ENCODE assay signal across 8 mouse cellular contexts in genomic region chr17:23664556-23665021, GRCm38 (mm10). TPM values are rescaled to one million over a fixed set of nuclear protein-coding genes. Genes with fewer than 3 reads are reported as not detected.
DNase-seq lines count a peak whose midpoint lies in the region; ATAC-seq and TF ChIP-seq lines count a peak whose summit lies in the region.
"Had no signal": no experiment of that assay in that cellular context is flagged by ENCODE, and none has a peak within 500 bp of the region (broad histone marks: within the 10 kb centered on the region; RNA-seq: fewer than 3 reads in every experiment).

No protein-coding gene starts in this region.

- 19% methylated on average over 5 of the region's 5 CpGs for WGBS in neural tube, embryonic 12.5 days
- 19% methylated on average over 5 of the region's 5 CpGs for WGBS in hindbrain, postnatal 0 days
- 11% methylated on average over 5 of the region's 5 CpGs for WGBS in midbrain, embryonic 16.5 days

- H3K27ac ChIP-seq in neural tube, embryonic 12.5 days = no peak overlapping the region
- no peak overlapping the region for H3K27ac ChIP-seq in hindbrain, postnatal 0 days
- H3K27ac ChIP-seq in midbrain, embryonic 16.5 days (ENCODE audit: low read length) = no peak overlapping the region

- H3K36me3 ChIP-seq in neural tube, embryonic 12.5 days = peaks cover 30% of the 10 kb centered on the region
- H3K36me3 ChIP-seq in hindbrain, postnatal 0 days (ENCODE audit: insufficient read depth, low read length) = 0 out of 2 replicates have a peak, but pooled peaks cover 13% of the 10 kb centered on the region
- H3K36me3 ChIP-seq in midbrain, embryonic 16.5 days (ENCODE audit: control insufficient read depth, insufficient read depth, low read length) = peaks cover 7% of the 10 kb centered on the region

- H3K27me3 ChIP-seq in neural tube, embryonic 12.5 days (replicated peaks) = peaks cover 31% of the 10 kb centered on the region
- peaks cover 24% of the 10 kb centered on the region for H3K27me3 ChIP-seq in hindbrain, postnatal 0 days (ENCODE audit: insufficient read depth, low read length)
- H3K27me3 ChIP-seq in midbrain, embryonic 16.5 days (ENCODE audit: control insufficient read depth, insufficient read depth, low read depth, low read length) = peaks cover 31% of the 10 kb centered on the region

- no peaks in the 10 kb centered on the region for H3K4me1 ChIP-seq in neural tube, embryonic 12.5 days
- H3K4me1 ChIP-seq in hindbrain, postnatal 0 days (ENCODE audit: insufficient read depth, low read length) = 0 out of 2 replicates have a peak, but pooled peaks cover 3% of the 10 kb centered on the region
- H3K4me1 ChIP-seq in midbrain, embryonic 16.5 days (ENCODE audit: control insufficient read depth, insufficient read depth, low read length) = no peaks in the 10 kb centered on the region

- peak; percentile 61; the same call in 1 of the 2 replicates for ATAC-seq in neural tube, embryonic 12.5 days (ENCODE audit: low FRiP score, low read depth)
- ATAC-seq in hindbrain, postnatal 0 days = 0 out of 2 replicates have a peak, but pooled peaks have one; percentile 6
- ATAC-seq in midbrain, embryonic 16.5 days = peak; percentile 41; the same call in 1 of the 2 replicates

- no peak for DNase-seq in neural tube, embryonic 10.5 days (ENCODE audit: extremely low spot score, low spot score)
- DNase-seq in brain, adult 2 months (ENCODE audit: low read depth, low spot score) = peak; percentile 65
- DNase-seq in hindbrain, postnatal 0 days (ENCODE audit: low spot score) = peak; percentile 73
- no peak for DNase-seq in frontal cortex, postnatal 14 days (ENCODE audit: low spot score in 2 of 2)
- no peak for DNase-seq in layer of hippocampus, postnatal 36 days

- peak; percentile 85 for TF ChIP-seq CTCF in hindbrain, postnatal 0 days (IDR thresholded peaks at IDR 0.05; ENCODE audit: low read depth)

- H3K4me2 ChIP-seq in neural tube, embryonic 12.5 days (replicated peaks) = no peak overlapping the region
- no peak overlapping the region for H3K4me2 ChIP-seq in hindbrain, postnatal 0 days (ENCODE audit: low read depth, low read length)
- no peak overlapping the region for H3K4me2 ChIP-seq in midbrain, embryonic 16.5 days (ENCODE audit: low read length)

- H3K9me3 ChIP-seq in neural tube, embryonic 12.5 days = no peaks in the 10 kb centered on the region
- H3K9me3 ChIP-seq in hindbrain, postnatal 0 days (ENCODE audit: low read length) = no peaks in the 10 kb centered on the region
- no peaks in the 10 kb centered on the region for H3K9me3 ChIP-seq in midbrain, embryonic 16.5 days (replicated peaks; ENCODE audit: control insufficient read depth, low read length, poor library complexity, severe bottlenecking)

- H3K9ac ChIP-seq in neural tube, embryonic 12.5 days = no peak overlapping the region
- H3K9ac ChIP-seq in hindbrain, postnatal 0 days (replicated peaks; ENCODE audit: low read length) = no peak overlapping the region
- no peak overlapping the region for H3K9ac ChIP-seq in midbrain, embryonic 16.5 days (ENCODE audit: low read depth, low read length)

- H3K4me3 ChIP-seq in neural tube, embryonic 12.5 days = no peak overlapping the region
- H3K4me3 ChIP-seq in hindbrain, postnatal 0 days (ENCODE audit: low read length) = no peak overlapping the region
- no peak overlapping the region for H3K4me3 ChIP-seq in midbrain, embryonic 16.5 days (ENCODE audit: low read depth, low read length)

RNA-seq across cellular contexts. Expression of gene Bicdl2, which starts 4.3 kb away (rescaled TPM):
- polyA plus RNA-seq in neural tube, embryonic 12.5 days (2016; fragmentation: Nextera tagmentation; extraction: Ambion mirVana) = 0.42 and 0.80 TPM in 2 replicates
- not detected in 2 replicates for total RNA-seq in hindbrain, postnatal 0 days (2014; rRNA removed)
- polyA plus RNA-seq in hindbrain, postnatal 0 days (2015; fragmentation: Nextera tagmentation; extraction: Ambion mirVana) = 0.11 and 0.18 TPM in 2 replicates
- polyA plus RNA-seq in midbrain, embryonic 16.5 days (2015; fragmentation: Nextera tagmentation; extraction: Ambion mirVana) = 0.15 TPM in 1 of 2 replicates, not detected in the other
- total RNA-seq in layer of hippocampus, postnatal 36 days (2021) = not detected
- total RNA-seq: heart, adult 18-20 months had no signal

RNA-seq across cellular contexts. Expression of gene Hcfc1r1, which starts 8.8 kb away (rescaled TPM):
- polyA plus RNA-seq in neural tube, embryonic 12.5 days (2016; fragmentation: Nextera tagmentation; extraction: Ambion mirVana) = 69.2 and 74.4 TPM in 2 replicates
- total RNA-seq in hindbrain, postnatal 0 days (2014; rRNA removed) = 107 and 126 TPM in 2 replicates
- polyA plus RNA-seq in hindbrain, postnatal 0 days (2015; fragmentation: Nextera tagmentation; extraction: Ambion mirVana) = 209 and 217 TPM in 2 replicates
- 129 and 137 TPM in 2 replicates for polyA plus RNA-seq in midbrain, embryonic 16.5 days (2015; fragmentation: Nextera tagmentation; extraction: Ambion mirVana)
- total RNA-seq in layer of hippocampus, postnatal 36 days (2021) = 100 to 1,000 TPM; 122 to 124 TPM

RNA-seq across cellular contexts. Expression of gene Thoc6, which starts 9.1 kb away (rescaled TPM):
- 54.0 and 57.6 TPM in 2 replicates for polyA plus RNA-seq in neural tube, embryonic 12.5 days (2016; fragmentation: Nextera tagmentation; extraction: Ambion mirVana)
- total RNA-seq in hindbrain, postnatal 0 days (2014; rRNA removed) = 16.1 and 28.1 TPM in 2 replicates
- 28.4 and 29.1 TPM in 2 replicates for polyA plus RNA-seq in hindbrain, postnatal 0 days (2015; fragmentation: Nextera tagmentation; extraction: Ambion mirVana)
- 34.4 and 36.0 TPM in 2 replicates for polyA plus RNA-seq in midbrain, embryonic 16.5 days (2015; fragmentation: Nextera tagmentation; extraction: Ambion mirVana)
- total RNA-seq in layer of hippocampus, postnatal 36 days (2021) = 1 to 10 TPM; 7.2 to 9.7 TPM

RNA-seq across cellular contexts. Expression of gene Tnfrsf12a, which starts 12.7 kb away (rescaled TPM):
- 3.1 and 3.9 TPM in 2 replicates for polyA plus RNA-seq in neural tube, embryonic 12.5 days (2016; fragmentation: Nextera tagmentation; extraction: Ambion mirVana)
- 5.5 and 8.7 TPM in 2 replicates for total RNA-seq in hindbrain, postnatal 0 days (2014; rRNA removed)
- 7.3 and 7.7 TPM in 2 replicates for polyA plus RNA-seq in hindbrain, postnatal 0 days (2015; fragmentation: Nextera tagmentation; extraction: Ambion mirVana)
- polyA plus RNA-seq in midbrain, embryonic 16.5 days (2015; fragmentation: Nextera tagmentation; extraction: Ambion mirVana) = 2.5 and 2.6 TPM in 2 replicates
- 1 to 10 TPM; 4.8 to 6.3 TPM for total RNA-seq in layer of hippocampus, postnatal 36 days (2021)

RNA-seq across cellular contexts. Expression of gene Cldn6, which starts 14.5 kb away (rescaled TPM):
- 2.7 and 3.6 TPM in 2 replicates for polyA plus RNA-seq in neural tube, embryonic 12.5 days (2016; fragmentation: Nextera tagmentation; extraction: Ambion mirVana)
- total RNA-seq in hindbrain, postnatal 0 days (2014; rRNA removed) = 0.75 and 1.0 TPM in 2 replicates
- polyA plus RNA-seq in hindbrain, postnatal 0 days (2015; fragmentation: Nextera tagmentation; extraction: Ambion mirVana) = 0.33 and 0.34 TPM in 2 replicates
- 0.52 and 1.2 TPM in 2 replicates for polyA plus RNA-seq in midbrain, embryonic 16.5 days (2015; fragmentation: Nextera tagmentation; extraction: Ambion mirVana)
- total RNA-seq in layer of hippocampus, postnatal 36 days (2021) = not detected
- total RNA-seq: heart, adult 18-20 months had no signal

Comparison
In these comparisons a context has a peak if more than half of its experiments do, and no peak if none do; other contexts are left out.
1. ATAC-seq: peak in every context shown above with its lines; median percentile 61 in neural tube, embryonic 12.5 days; 41 in midbrain, embryonic 16.5 days; 6 in hindbrain, postnatal 0 days.
2. DNase-seq: peak in brain, adult 2 months (single experiment) and hindbrain, postnatal 0 days (single experiment); none in neural tube, embryonic 10.5 days (single experiment), frontal cortex, postnatal 14 days (0 of 2) and layer of hippocampus, postnatal 36 days (0 of 2).